Mouse (Mus musculus): ENCODE results near the gene Ttc26. TPM values are rescaled to one million over a fixed set of nuclear protein-coding genes. Genes with fewer than 3 reads are reported as not detected.
"Not testable (repeated sequence)": the region's sequence is repeated elsewhere in the genome, so short reads cannot be mapped to it uniquely, and the experiment has no call there.

Gene Ttc26
- polyA plus RNA-seq, 2 experiments = 0.26 to 0.41 TPM

DNA sequence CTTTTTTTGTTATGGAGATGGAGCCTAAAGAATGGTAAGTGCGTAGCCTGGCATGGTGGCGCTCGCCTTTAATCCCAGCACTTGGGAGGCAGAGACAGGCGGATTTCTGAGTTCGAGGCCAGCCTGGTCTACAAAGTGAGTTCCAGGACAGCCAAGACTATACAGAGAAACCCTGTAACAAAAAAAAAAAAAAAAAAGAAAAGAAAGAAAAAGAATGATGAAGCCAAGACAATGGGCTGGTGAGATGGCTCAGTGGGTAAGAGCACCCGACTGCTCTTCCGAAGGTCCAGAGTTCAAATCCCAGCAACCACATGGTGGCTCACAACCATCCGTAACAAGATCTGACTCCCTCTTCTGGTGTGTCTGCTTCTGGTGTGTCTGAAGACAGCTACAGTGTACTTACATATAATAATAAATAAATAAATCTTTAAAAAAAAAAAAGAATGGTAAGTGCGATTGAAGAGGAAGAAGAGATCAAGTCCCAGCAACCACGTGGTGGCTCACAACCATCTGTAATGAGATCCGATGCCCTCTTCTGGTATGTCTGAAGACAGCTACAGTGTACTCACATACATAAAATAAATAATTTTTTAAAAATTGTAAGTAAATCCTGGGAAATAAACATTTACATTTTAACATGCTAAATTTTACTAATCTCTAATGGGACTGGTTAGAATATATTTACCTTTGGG, 22.1 kb upstream of the Ttc26 start:
- H3K27ac ChIP-seq; H3K4me2 ChIP-seq (ENCODE audit: low read depth); H3K36me3 ChIP-seq (replicated peaks; ENCODE audit: control insufficient read depth, insufficient read depth, low read depth); H3K9ac ChIP-seq (replicated peaks); H3K4me3 ChIP-seq (ENCODE audit: insufficient read depth in 1 of 2, low read depth in 2 of 2, low read length in 2 of 2); H3K27me3 ChIP-seq (ENCODE audit: control insufficient read depth, insufficient read depth, low read length); ATAC-seq (ENCODE audit: insufficient read depth); DNase-seq (ENCODE audit: low read depth in 3 of 3, low spot score in 3 of 3); H3K9me3 ChIP-seq (ENCODE audit: control insufficient read depth, low read length): not testable (repeated sequence)
- 70% methylated on average over 10 of the region's 11 CpGs for WGBS (ENCODE audit: insufficient replicate concordance)
- H3K4me1 ChIP-seq (replicated peaks; ENCODE audit: control insufficient read depth in 2 of 2, insufficient read depth in 2 of 2, low read length in 1 of 2) = peaks cover 43 to 44% of the 10 kb centered on the region in 2 experiments
- TF ChIP-seq CTCF (IDR thresholded peaks at IDR 0.05; ENCODE audit: low read depth) = peak; percentile 17; the same call in 1 of the 2 replicates

DNA sequence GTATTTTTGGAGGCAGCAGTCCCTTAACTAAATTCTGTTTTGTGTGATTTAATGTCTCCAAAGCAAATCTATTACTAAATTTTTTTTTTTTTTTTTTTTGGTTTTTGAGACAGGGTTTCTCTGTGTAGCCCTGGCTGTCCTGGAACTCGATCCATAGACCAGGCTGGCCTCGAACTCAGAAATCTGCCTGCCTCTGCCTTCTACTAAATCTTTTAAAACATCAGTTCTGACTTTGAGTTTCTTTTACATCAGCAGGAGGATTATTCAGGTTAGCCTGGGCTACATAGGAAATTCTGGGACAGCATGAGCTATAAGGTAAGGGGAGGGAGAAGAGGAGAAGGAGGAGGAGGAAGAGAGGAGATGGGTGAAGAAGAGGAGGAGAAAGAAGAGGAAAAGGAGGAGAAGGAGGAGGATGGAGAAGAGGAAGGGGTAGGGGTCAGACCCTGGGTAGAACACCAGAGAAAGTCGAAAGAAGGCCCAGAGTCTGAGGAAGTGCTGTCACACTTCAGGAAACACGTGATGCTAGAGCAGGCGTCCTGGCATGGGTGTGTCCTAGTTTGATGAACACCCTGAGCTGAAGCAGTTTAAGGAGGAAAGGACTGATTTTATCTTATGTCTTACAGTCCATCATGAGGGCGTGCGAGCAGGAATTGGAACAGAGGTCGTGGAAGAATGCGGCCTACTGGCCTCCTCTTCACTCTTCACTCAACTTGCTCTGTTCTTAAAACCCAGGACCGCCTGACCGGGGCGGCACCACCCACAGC, 21.4 kb upstream of the Ttc26 start:
- TF ChIP-seq CTCF (IDR thresholded peaks at IDR 0.05; ENCODE audit: low read depth) (no peak), EP300 (IDR thresholded peaks at IDR 0.05; ENCODE audit: low read depth) (no peak)
- H3K4me2 ChIP-seq (ENCODE audit: low read depth) = peak overlapping the region; percentile 35
- no peaks in the 10 kb centered on the region for H3K36me3 ChIP-seq (replicated peaks; ENCODE audit: control insufficient read depth, insufficient read depth, low read depth)
- H3K27ac ChIP-seq = peak overlapping the region; percentile 73
- no peaks in the 10 kb centered on the region for H3K9me3 ChIP-seq (ENCODE audit: control insufficient read depth, low read length)
- no peak overlapping the region for H3K4me3 ChIP-seq (ENCODE audit: insufficient read depth in 1 of 2, low read depth in 2 of 2, low read length in 2 of 2)
- no peaks in the 10 kb centered on the region for H3K27me3 ChIP-seq (ENCODE audit: control insufficient read depth, insufficient read depth, low read length)
- H3K9ac ChIP-seq (replicated peaks) = no peak overlapping the region
- DNase-seq (ENCODE audit: low read depth in 3 of 3, low spot score in 3 of 3) = peak; percentile 57 to 74 (median 66)
- WGBS (ENCODE audit: insufficient replicate concordance) = 34% methylated on average over 12 of the region's 12 CpGs
- peaks cover 43 to 44% of the 10 kb centered on the region in 2 experiments for H3K4me1 ChIP-seq (replicated peaks; ENCODE audit: control insufficient read depth in 2 of 2, insufficient read depth in 2 of 2, low read length in 1 of 2)
- ATAC-seq (ENCODE audit: insufficient read depth) = peak; percentile 81

DNA sequence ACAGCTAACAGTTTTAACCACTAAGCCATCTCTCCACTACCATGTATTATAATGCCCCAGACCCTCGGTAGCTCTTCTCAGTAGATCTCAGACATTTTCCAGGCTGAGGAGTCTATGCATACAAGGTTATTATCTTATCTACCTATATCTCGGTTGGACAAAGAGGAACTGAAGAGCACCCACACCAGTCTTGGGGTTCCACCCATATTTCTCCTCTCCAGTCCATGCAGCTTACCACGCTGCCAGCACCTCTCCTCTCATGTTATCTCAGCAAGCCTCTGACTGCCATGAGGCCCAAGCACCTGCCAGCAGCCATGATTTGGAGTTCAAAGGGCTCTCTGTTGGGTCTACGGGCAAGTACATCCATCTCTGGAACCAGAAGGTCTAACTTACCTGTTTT, 20.2 kb upstream of the Ttc26 start:
- TF ChIP-seq CTCF (IDR thresholded peaks at IDR 0.05; ENCODE audit: low read depth) = no peak
- TF ChIP-seq EP300 (IDR thresholded peaks at IDR 0.05; ENCODE audit: low read depth) = no peak
- 25% methylated on average over 4 of the region's 4 CpGs for WGBS (ENCODE audit: insufficient replicate concordance)
- Histone ChIP-seq H3K27ac (peak overlapping the region; percentile 73), H3K9me3 (ENCODE audit: control insufficient read depth, low read length) (no peaks in the 10 kb centered on the region), H3K27me3 (ENCODE audit: control insufficient read depth, insufficient read depth, low read length) (no peaks in the 10 kb centered on the region), H3K36me3 (replicated peaks; ENCODE audit: control insufficient read depth, insufficient read depth, low read depth) (no peaks in the 10 kb centered on the region), H3K4me3 (ENCODE audit: insufficient read depth in 1 of 2, low read depth in 2 of 2, low read length in 2 of 2) (no peak overlapping the region), H3K4me1 (replicated peaks; ENCODE audit: control insufficient read depth in 2 of 2, insufficient read depth in 2 of 2, low read length in 1 of 2) (peaks cover 31 to 33% of the 10 kb centered on the region in 2 experiments), H3K9ac (replicated peaks) (no peak overlapping the region), H3K4me2 (ENCODE audit: low read depth) (no peak overlapping the region)
- ATAC-seq (ENCODE audit: insufficient read depth) (0 out of 2 replicates have a peak, but pooled peaks have one; percentile 18), DNase-seq (ENCODE audit: low read depth in 3 of 3, low spot score in 3 of 3) (no peak)

DNA sequence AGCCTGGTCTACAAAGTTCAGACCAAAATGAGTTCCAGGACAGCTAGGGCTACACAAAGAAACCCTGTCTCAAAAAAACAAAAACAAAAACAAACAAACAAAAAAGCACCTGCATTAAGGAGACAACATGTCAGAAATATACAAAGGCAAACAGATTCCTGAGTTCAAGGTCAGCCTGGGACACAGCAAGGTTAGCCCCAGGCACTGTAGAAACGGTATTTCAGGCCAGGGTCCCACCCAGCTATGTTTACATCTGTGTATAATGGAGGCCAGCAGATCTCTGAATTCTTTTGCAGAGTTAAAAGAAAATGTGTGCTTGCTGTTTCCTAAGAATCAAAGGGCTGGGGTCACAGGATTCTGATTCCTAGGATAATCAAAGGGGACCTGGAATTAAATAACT, 19.3 kb upstream of the Ttc26 start:
- Histone ChIP-seq H3K4me3 (ENCODE audit: insufficient read depth in 1 of 2, low read depth in 2 of 2, low read length in 2 of 2) (no peak overlapping the region), H3K27me3 (ENCODE audit: control insufficient read depth, insufficient read depth, low read length) (no peaks in the 10 kb centered on the region), H3K9me3 (ENCODE audit: control insufficient read depth, low read length) (no peaks in the 10 kb centered on the region), H3K4me2 (ENCODE audit: low read depth) (no peak overlapping the region), H3K27ac (no peak overlapping the region), H3K9ac (replicated peaks) (no peak overlapping the region), H3K36me3 (replicated peaks; ENCODE audit: control insufficient read depth, insufficient read depth, low read depth) (no peaks in the 10 kb centered on the region), H3K4me1 (replicated peaks; ENCODE audit: control insufficient read depth in 2 of 2, insufficient read depth in 2 of 2, low read length in 1 of 2) (peaks cover 26 to 29% of the 10 kb centered on the region in 2 experiments)
- DNase-seq (ENCODE audit: low read depth in 3 of 3, low spot score in 3 of 3) (no peak), ATAC-seq (ENCODE audit: insufficient read depth) (no peak)
- WGBS (ENCODE audit: insufficient replicate concordance) = 71% methylated on average over 1 of the region's 1 CpGs
- no peak for TF ChIP-seq EP300 (IDR thresholded peaks at IDR 0.05; ENCODE audit: low read depth)
- TF ChIP-seq CTCF (IDR thresholded peaks at IDR 0.05; ENCODE audit: low read depth) = no peak

DNA sequence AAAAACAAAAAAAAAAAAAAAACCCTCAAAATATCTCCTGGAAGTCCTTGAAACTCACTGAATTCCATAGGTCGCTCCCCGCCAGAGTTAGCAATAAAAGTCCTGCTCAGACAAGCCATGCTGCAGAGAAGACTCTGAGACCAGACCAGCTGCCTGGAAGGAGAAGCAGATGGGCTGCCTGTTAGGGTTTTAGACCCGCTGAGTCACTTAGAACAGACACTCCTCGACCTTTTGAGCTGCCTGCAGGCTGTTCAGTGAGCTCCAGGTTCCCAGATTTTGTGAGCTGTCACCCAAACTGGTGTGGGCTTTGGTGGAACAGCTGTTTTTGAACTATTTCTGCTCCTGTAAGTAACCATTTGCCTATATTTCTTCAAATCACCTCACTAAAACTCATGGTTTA, 17.9 kb upstream of the Ttc26 start:
- Histone ChIP-seq H3K4me1 (replicated peaks; ENCODE audit: control insufficient read depth in 2 of 2, insufficient read depth in 2 of 2, low read length in 1 of 2) (peaks cover 21 to 24% of the 10 kb centered on the region in 2 experiments), H3K27me3 (ENCODE audit: control insufficient read depth, insufficient read depth, low read length) (no peaks in the 10 kb centered on the region), H3K9me3 (ENCODE audit: control insufficient read depth, low read length) (no peaks in the 10 kb centered on the region), H3K4me3 (ENCODE audit: insufficient read depth in 1 of 2, low read depth in 2 of 2, low read length in 2 of 2) (no peak overlapping the region), H3K27ac (no peak overlapping the region), H3K4me2 (ENCODE audit: low read depth) (no peak overlapping the region), H3K9ac (replicated peaks) (no peak overlapping the region), H3K36me3 (replicated peaks; ENCODE audit: control insufficient read depth, insufficient read depth, low read depth) (no peaks in the 10 kb centered on the region)
- WGBS (ENCODE audit: insufficient replicate concordance) = 59% methylated on average over 4 of the region's 4 CpGs
- no peak for TF ChIP-seq EP300 (IDR thresholded peaks at IDR 0.05; ENCODE audit: low read depth)
- TF ChIP-seq CTCF (IDR thresholded peaks at IDR 0.05; ENCODE audit: low read depth) = no peak
- no peak for ATAC-seq (ENCODE audit: insufficient read depth)
- DNase-seq (ENCODE audit: low read depth in 3 of 3, low spot score in 3 of 3) = no peak
